Mouse (Mus musculus) left cerebral cortex, adult 8-10 months (tissue): Measurements from ENCODE around the gene Fam162b. TPM values are rescaled to one million over a fixed set of nuclear protein-coding genes. Genes with fewer than 3 reads are reported as not detected.

ENCODE experiments used
- DNase-seq, 2 experiments: peaks; one replicate each; pipeline ENCODE4 v3.0.0; 2022; ENCODE audit warnings: low spot score in 2 of 2
- total RNA-seq, 4 experiments: library from RNA; stranded (reverse); gene quantifications; 2 replicates each; pipeline ENCODE4 v1.2.4; 2022

Fam162b gene
- total RNA-seq = not detected

- no peak for DNase-seq
Observed at GRCm38 (mm10) chr10:51590139-51590574, at the start of gene Fam162b. Fam162b (minus strand) TSS chr10:51590517.

DNA sequence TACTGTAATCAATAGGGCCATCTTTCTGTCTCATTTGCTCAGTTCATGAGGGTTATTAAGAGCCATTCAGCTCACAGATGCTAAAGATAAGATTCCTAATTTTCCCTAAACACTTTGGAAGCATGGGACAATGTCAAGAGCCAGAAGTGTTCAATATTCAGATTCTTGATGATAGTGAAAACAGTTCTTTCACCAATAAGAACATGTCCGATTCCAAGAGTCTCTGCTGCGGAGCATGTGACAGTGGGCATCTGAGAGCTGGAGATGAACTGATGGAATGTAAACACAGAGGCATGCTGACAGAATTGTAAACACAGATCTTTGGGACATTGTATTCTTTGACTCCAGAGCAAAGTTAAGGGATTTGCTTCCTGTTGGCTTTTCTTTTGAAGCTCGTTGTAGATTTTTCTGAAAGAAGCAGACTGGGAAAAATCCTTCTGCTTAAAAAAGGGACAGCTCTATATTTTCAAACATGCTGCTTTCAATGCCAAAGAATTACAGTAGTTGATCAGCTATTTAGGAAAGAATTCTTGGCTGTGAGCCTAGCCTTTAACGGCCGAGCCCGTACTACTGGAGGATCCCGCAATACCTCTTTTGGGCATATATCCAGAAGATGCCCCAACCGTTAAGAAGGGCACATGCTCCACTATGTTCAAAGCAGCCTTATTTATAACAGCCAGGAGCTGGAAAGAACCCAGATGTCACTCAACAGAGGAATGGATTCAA is 41.3 kb upstream of the Fam162b start, which contains the start of gene Gprc6a:
TSS of gene Gprc6a (minus strand) at position 51 of the 726 bp plus-strand sequence.
- DNase-seq = no peak

DNA sequence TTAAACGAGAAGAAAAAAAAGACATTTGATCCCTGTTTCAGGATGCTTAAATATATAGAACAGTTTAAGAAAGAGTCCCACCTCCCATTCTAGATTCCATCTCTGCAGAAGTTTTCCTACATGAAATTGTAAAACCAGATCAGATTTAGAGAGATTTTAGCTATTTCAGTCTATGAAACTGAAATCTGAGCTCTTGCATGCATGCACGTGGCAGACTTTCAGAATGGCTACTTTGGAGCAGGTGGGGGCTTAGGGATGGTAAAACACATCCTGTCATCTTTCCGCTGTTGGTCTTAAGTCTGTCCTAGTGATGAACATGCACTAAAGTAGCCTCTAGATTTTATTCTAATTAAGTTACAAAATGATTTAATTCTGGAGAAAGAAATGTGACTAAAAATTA is 30.9 kb upstream of the Fam162b start:
- DNase-seq = no peak

GRCm38 (mm10) chr10:51620126-51620525 is 29.8 kb upstream of the Fam162b start:
- no peak for DNase-seq

GRCm38 (mm10) chr10:51618538-51618937 is 28.2 kb upstream of the Fam162b start:
- no peak for DNase-seq

- no peak for DNase-seq
Observed at GRCm38 (mm10) chr10:51614826-51615590, 24.7 kb upstream of the Fam162b start.

- DNase-seq = no peak
Observed at GRCm38 (mm10) chr10:51613421-51613820, 23.1 kb upstream of the Fam162b start.

- DNase-seq = no peak
Observed at GRCm38 (mm10) chr10:51611969-51612682, 21.8 kb upstream of the Fam162b start.

- no peak for DNase-seq
Observed at GRCm38 (mm10) chr10:51609741-51610425, 19.6 kb upstream of the Fam162b start.

DNA sequence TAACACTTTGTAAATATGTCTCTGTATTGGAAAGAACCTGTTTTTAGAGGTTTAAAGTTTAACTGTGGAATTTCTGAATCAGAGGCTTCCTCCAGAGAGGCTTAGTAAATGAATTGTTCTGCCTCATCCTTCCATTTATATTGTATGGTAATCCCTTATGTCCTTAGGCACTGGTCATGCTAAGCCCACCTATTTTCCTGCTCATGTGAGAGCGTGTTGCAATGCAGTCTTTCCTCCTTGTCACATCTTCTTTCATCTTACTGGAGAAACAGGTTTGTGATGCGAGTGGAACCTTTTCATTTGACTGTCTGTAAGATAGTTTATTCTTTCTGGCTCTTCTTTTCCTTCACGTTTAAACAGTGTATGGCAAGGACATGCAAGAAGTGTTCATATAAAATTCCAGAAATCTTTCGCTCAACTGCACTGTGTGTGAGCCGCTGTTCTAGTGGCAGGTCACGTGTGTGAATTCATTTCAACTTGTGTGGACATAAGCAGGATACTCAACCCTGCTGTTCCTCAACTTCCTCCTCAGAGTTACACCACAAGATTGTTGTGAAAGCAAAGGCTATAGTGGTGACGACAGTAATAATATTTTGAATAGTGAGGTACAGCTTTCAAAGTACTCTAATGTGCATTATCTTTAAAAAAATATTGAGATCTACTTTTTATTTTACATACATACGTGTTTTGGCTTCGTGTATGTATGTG is 6.8 kb upstream of the Fam162b start:
- DNase-seq = no peak

DNA sequence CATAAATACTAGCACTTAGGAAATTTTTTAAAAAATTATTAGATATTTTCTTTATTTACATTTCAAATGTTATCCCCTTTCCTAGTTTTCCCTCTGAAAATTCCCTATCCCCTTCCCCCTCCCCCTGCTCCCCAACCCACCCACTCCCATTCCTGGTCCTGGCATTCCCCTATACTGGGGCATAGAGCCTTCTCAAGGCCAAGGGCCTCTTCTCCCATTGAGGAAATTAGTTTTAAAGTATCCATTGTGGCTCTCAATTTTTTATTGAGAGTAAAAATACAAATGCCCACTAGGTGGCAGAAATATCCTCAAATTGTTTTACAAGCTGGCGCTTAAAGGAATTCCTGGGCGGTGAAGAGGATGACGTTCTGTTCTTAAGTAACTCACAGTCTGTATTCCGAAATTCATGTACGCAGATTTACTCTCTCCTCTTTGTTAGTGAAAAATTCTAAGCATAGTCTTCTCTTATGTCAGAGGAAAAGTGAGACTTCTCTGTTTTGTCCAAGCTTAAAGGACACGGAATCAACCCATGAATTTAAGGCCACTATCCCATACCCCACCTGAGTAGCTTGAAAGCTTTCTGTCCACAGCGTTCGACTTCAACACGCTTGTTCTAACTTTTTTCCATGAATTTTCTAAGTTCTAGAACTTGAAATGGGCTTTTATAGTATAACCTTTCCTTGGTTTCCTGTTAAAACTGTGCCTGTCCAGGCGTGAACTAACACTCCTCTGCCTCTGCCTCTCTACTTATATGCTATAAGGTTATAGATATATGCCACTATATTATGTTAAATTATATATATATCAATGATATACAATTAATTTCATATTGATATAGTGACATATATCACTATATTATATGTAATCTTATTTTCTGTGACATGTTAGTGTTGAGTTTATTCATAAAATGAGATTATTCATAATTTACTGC is 4.9 kb upstream of the Fam162b start:
- DNase-seq = no peak

DNA sequence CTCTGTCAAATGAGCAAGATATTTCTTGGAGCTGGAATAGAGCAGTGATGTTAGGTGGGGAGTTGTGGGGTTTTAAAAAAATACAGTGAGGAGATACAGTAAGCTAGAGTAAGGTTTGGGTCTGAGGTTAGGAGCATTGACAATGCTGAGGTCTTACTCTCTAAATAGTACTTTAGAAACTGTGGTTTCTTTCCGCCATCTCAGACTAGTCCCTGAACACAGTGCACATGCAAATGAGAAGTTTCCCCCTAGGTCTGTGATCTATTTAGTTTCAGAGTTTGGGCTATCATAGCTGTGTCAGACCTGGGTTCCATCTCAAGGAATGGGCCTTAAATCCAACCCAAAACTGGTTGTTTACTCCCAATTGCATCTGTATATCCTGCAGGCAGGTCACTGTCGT is 1.3 kb upstream of the Fam162b start:
- no peak for DNase-seq

DNA sequence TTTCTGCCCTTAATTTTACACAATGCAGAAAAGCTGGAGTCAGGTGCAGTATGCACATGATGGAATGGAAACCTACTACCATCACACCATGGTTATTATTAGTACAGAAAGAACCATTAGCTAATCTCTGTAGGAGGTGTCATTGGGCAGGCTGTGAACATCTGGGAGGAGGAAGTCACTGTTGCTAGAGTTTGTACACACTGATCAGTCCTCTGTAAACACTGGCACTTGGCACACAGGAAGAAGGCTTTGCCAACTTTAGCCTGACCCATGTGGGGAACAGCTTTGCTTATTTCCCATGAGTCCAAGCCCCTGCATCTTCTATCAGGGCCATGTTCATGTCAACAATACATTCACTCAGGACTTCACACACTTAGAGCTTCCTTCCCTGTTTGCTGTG is 5.4 kb downstream of the Fam162b start:
- DNase-seq = no peak

- no peak for DNase-seq
Observed at GRCm38 (mm10) chr10:51584378-51584777, 5.9 kb downstream of the Fam162b start.

- no peak for DNase-seq
Observed at GRCm38 (mm10) chr10:51571225-51571996, 18.9 kb downstream of the Fam162b start.

DNA sequence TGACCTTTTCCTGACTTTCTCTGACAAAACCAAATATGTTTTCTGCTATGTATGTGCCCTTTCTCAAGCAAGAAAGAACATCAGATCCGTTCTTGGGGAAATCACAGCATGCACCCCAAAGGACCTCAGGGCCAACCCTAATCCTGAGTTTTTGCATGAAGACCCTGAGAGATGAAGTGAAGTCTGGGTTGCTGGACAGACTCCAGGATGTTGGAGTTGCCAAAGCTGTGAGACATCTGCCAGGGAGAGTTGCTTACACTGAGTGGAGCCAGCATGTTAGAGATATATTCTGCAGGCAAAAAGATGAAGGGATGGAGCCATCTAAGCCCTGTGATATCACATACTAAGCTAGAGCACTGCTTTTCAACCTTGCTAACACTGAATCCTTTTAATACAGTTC is 34.3 kb downstream of the Fam162b start:
- DNase-seq = no peak

DNA sequence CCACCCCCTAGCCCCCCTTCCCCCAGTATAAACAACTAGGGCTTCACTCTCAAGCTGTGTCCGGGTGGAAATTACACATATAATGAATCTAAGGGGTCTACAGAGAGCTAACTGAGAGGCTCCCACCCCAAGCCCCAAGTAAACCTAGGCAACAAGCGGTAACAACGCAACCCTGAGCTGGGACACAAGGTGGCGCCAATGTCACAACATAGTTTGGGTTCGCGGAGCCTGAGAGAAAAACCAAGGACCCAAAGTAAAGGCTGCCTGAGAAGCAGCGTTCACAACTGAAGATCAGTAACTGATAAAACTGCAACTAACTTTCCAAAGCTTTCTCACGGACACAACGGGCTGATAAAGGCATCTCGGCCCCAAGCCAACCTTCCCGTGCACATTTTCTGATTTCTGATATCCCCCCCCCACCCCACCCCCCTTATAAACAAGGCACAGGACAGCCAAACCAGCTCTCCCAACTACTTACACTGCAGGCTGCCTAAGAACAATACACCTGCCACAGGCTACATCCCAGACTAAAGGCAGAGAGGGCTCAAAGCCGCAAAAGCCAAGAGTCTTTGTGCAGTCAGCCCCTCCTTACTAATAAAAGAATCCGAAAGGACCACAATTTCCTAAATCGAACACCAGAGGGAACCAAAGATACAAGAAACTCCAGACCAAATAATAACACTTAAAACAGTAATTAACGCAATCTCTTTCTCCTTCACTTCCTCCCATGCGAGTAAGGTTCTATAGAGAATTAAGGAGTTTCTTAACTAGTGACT is 36.8 kb downstream of the Fam162b start:
- peak in 1 of 2 experiments; percentile 60 for DNase-seq
